Mouse (Mus musculus) adipocyte (in vitro differentiated cells): ENCODE results near the gene Gm7970.
"Not testable (repeated sequence)": the region's sequence is repeated elsewhere in the genome, so short reads cannot be mapped to it uniquely, and the experiment has no call there.

Experiments
- DNase-seq: peaks from one replicate; pipeline ENCODE4 v3.0.0-alpha.2; 2016; ENCODE audit warnings: low spot score

Gene Gm7970

GRCm38 (mm10) chr14:41555483-41555882 lies at the start of gene Gm7970:
TSS of gene Gm7970 (minus strand) at chr14:41555583.
- not testable (repeated sequence) for DNase-seq

GRCm38 (mm10) chr14:41600935-41601334 lies 45.6 kb upstream of the Gm7970 start:
- DNase-seq: not testable (repeated sequence)

- DNase-seq: not testable (repeated sequence)
These were observed 31.0 kb upstream of the Gm7970 start for GRCm38 (mm10) chr14:41586346-41586745.

GRCm38 (mm10) chr14:41572911-41573310 lies 17.5 kb upstream of the Gm7970 start, which contains the start of gene 1700049E17Rik2:
TSS of gene 1700049E17Rik2 (plus strand) at chr14:41573211.
- not testable (repeated sequence) for DNase-seq

- not testable (repeated sequence) for DNase-seq
These were observed 30.7 kb downstream of the Gm7970 start for GRCm38 (mm10) chr14:41524695-41525094.

- not testable (repeated sequence) for DNase-seq
These were observed 34.7 kb downstream of the Gm7970 start for GRCm38 (mm10) chr14:41520683-41521082.
